Mouse (Mus musculus) lung, postnatal 0 days (tissue): ENCODE measurements around the gene Nat8.
"Not testable (repeated sequence)": the region's sequence is repeated elsewhere in the genome, so short reads cannot be mapped to it uniquely, and the experiment has no call there.

ENCODE experiments used
- CTCF ChIP-seq: IDR thresholded peaks from 2 replicates; pipeline ENCODE4 v1.5.1; 2016; ENCODE audit warnings: antibody characterized with exemption, mild to moderate bottlenecking
- EP300 ChIP-seq: IDR thresholded peaks from 2 replicates; pipeline ENCODE4 v1.6.1; 2016; ENCODE audit warnings: antibody characterized with exemption, mild to moderate bottlenecking, control low read depth

DNA sequence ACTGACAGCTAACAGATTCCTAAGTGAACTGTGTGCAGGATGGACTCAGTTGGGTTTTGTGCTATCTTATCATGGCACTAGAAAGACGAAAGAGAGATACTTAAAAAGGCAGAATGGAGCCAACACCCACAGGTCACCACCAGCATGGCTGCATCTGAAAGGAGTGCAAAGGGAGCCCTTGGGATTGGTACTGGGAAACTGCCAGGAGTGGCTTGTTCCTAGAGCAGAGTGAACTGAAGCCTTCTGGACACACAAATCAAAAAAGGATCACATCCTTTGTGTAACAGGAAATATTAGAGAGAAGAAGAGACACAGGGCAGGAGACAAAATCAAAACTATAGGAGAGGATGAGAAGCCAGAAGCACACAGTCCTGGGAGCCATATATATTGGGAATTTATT lies 35.1 kb upstream of the Nat8 start:
- not testable (repeated sequence) for TF ChIP-seq CTCF, EP300
